Mouse (Mus musculus): Measurements from ENCODE around the gene Ddx47. TPM values are rescaled to one million over a fixed set of nuclear protein-coding genes. Genes with fewer than 3 reads are reported as not detected.

Gene Ddx47
- polyA plus RNA-seq, 1 experiment: 20.2 TPM

- WGBS: 41% methylated on average over 6 of the region's 6 CpGs
- Histone ChIP-seq H3K4me3 (ENCODE audit: low read depth, low read length) (no peak overlapping the region), H3K27me3 (ENCODE audit: control insufficient read depth, insufficient read depth, low read length) (no peaks in the 10 kb centered on the region), H3K4me1 (ENCODE audit: control insufficient read depth, insufficient read depth, insufficient read length, low read length) (peaks cover 15% of the 10 kb centered on the region), H3K27ac (ENCODE audit: insufficient read depth, low read depth, low read length) (0 out of 2 replicates have a peak overlapping the region, but pooled peaks have one; percentile 37), H3K36me3 (ENCODE audit: control insufficient read depth, insufficient read depth, low read length) (no peaks in the 10 kb centered on the region)
- TF ChIP-seq POLR2A (IDR thresholded peaks at IDR 0.05; ENCODE audit: low read depth, low read length) (no peak), CTCF (IDR thresholded peaks at IDR 0.05; ENCODE audit: extremely low read depth, insufficient read length, insufficient replicate concordance, low read depth, low read length) (no peak)
Measured at GRCm38 (mm10) chr6:134990674-134991073, 20.7 kb upstream of the Ddx47 start.

GRCm38 (mm10) chr6:134994031-134994651, 17.3 kb upstream of the Ddx47 start:
- no peak for TF ChIP-seq CTCF (IDR thresholded peaks at IDR 0.05; ENCODE audit: extremely low read depth, insufficient read length, insufficient replicate concordance, low read depth, low read length)
- TF ChIP-seq POLR2A (IDR thresholded peaks at IDR 0.05; ENCODE audit: low read depth, low read length): no peak
- Histone ChIP-seq H3K4me3 (ENCODE audit: low read depth, low read length) (no peak overlapping the region), H3K36me3 (ENCODE audit: control insufficient read depth, insufficient read depth, low read length) (no peaks in the 10 kb centered on the region), H3K4me1 (ENCODE audit: control insufficient read depth, insufficient read depth, insufficient read length, low read length) (peaks cover 15% of the 10 kb centered on the region), H3K27me3 (ENCODE audit: control insufficient read depth, insufficient read depth, low read length) (no peaks in the 10 kb centered on the region), H3K27ac (ENCODE audit: insufficient read depth, low read depth, low read length) (no peak overlapping the region; the same call in 1 of the 2 replicates)
- 36% methylated on average over 12 of the region's 12 CpGs for WGBS

- Histone ChIP-seq H3K4me3 (ENCODE audit: low read depth, low read length) (no peak overlapping the region), H3K36me3 (ENCODE audit: control insufficient read depth, insufficient read depth, low read length) (no peaks in the 10 kb centered on the region)
- no peak for TF ChIP-seq POLR2A (IDR thresholded peaks at IDR 0.05; ENCODE audit: low read depth, low read length)
- TF ChIP-seq CTCF (IDR thresholded peaks at IDR 0.05; ENCODE audit: extremely low read depth, insufficient read length, insufficient replicate concordance, low read depth, low read length): no peak
Measured at GRCm38 (mm10) chr6:134994985-134995384, 16.4 kb upstream of the Ddx47 start.

GRCm38 (mm10) chr6:134996918-134997317, 14.5 kb upstream of the Ddx47 start:
- Histone ChIP-seq H3K27me3 (ENCODE audit: control insufficient read depth, insufficient read depth, low read length) (no peaks in the 10 kb centered on the region), H3K27ac (ENCODE audit: insufficient read depth, low read depth, low read length) (no peak overlapping the region), H3K36me3 (ENCODE audit: control insufficient read depth, insufficient read depth, low read length) (no peaks in the 10 kb centered on the region), H3K4me3 (ENCODE audit: low read depth, low read length) (no peak overlapping the region), H3K4me1 (ENCODE audit: control insufficient read depth, insufficient read depth, insufficient read length, low read length) (peaks cover 8% of the 10 kb centered on the region; the same call in 1 of the 2 replicates)
- TF ChIP-seq CTCF (IDR thresholded peaks at IDR 0.05; ENCODE audit: extremely low read depth, insufficient read length, insufficient replicate concordance, low read depth, low read length) (no peak), POLR2A (IDR thresholded peaks at IDR 0.05; ENCODE audit: low read depth, low read length) (no peak)
- 93% methylated on average over 2 of the region's 2 CpGs for WGBS

More at GRCm38 (mm10) chr6:134994985-134995384, 16.4 kb upstream of the Ddx47 start:
- 85% methylated on average over 8 of the region's 8 CpGs for WGBS
- H3K4me1 ChIP-seq (ENCODE audit: control insufficient read depth, insufficient read depth, insufficient read length, low read length): peaks cover 15% of the 10 kb centered on the region
- no peak overlapping the region for H3K27ac ChIP-seq (ENCODE audit: insufficient read depth, low read depth, low read length)
- no peaks in the 10 kb centered on the region for H3K27me3 ChIP-seq (ENCODE audit: control insufficient read depth, insufficient read depth, low read length)

GRCm38 (mm10) chr6:134998076-134998475, 13.3 kb upstream of the Ddx47 start:
- TF ChIP-seq POLR2A (IDR thresholded peaks at IDR 0.05; ENCODE audit: low read depth, low read length) (no peak), CTCF (IDR thresholded peaks at IDR 0.05; ENCODE audit: extremely low read depth, insufficient read length, insufficient replicate concordance, low read depth, low read length) (no peak)
- H3K4me3 ChIP-seq (ENCODE audit: low read depth, low read length): no peak overlapping the region
- 94% methylated on average over 8 of the region's 8 CpGs for WGBS
- no peaks in the 10 kb centered on the region for H3K27me3 ChIP-seq (ENCODE audit: control insufficient read depth, insufficient read depth, low read length)
- peaks cover 8% of the 10 kb centered on the region; the same call in 1 of the 2 replicates for H3K4me1 ChIP-seq (ENCODE audit: control insufficient read depth, insufficient read depth, insufficient read length, low read length)
- H3K27ac ChIP-seq (ENCODE audit: insufficient read depth, low read depth, low read length): no peak overlapping the region
- H3K36me3 ChIP-seq (ENCODE audit: control insufficient read depth, insufficient read depth, low read length): no peaks in the 10 kb centered on the region

- H3K4me3 ChIP-seq (ENCODE audit: low read depth, low read length): no peak overlapping the region
- H3K4me1 ChIP-seq (ENCODE audit: control insufficient read depth, insufficient read depth, insufficient read length, low read length): peaks cover 7% of the 10 kb centered on the region; the same call in 1 of the 2 replicates
- no peak overlapping the region for H3K27ac ChIP-seq (ENCODE audit: insufficient read depth, low read depth, low read length)
- WGBS: 83% methylated on average over 3 of the region's 3 CpGs
- no peaks in the 10 kb centered on the region for H3K36me3 ChIP-seq (ENCODE audit: control insufficient read depth, insufficient read depth, low read length)
- no peaks in the 10 kb centered on the region for H3K27me3 ChIP-seq (ENCODE audit: control insufficient read depth, insufficient read depth, low read length)
- TF ChIP-seq POLR2A (IDR thresholded peaks at IDR 0.05; ENCODE audit: low read depth, low read length): no peak
- no peak for TF ChIP-seq CTCF (IDR thresholded peaks at IDR 0.05; ENCODE audit: extremely low read depth, insufficient read length, insufficient replicate concordance, low read depth, low read length)
Measured at GRCm38 (mm10) chr6:134998781-134999180, 12.6 kb upstream of the Ddx47 start.

- H3K27me3 ChIP-seq (ENCODE audit: control insufficient read depth, insufficient read depth, low read length): no peaks in the 10 kb centered on the region
- no peaks in the 10 kb centered on the region for H3K4me1 ChIP-seq (ENCODE audit: control insufficient read depth, insufficient read depth, insufficient read length, low read length)
Measured at GRCm38 (mm10) chr6:135000272-135000671, 11.1 kb upstream of the Ddx47 start.

More at GRCm38 (mm10) chr6:135000272-135000671, 11.1 kb upstream of the Ddx47 start:
- Histone ChIP-seq H3K27ac (ENCODE audit: insufficient read depth, low read depth, low read length) (no peak overlapping the region), H3K4me3 (ENCODE audit: low read depth, low read length) (no peak overlapping the region), H3K36me3 (ENCODE audit: control insufficient read depth, insufficient read depth, low read length) (no peaks in the 10 kb centered on the region)
- 70% methylated on average over 4 of the region's 4 CpGs for WGBS
- no peak for TF ChIP-seq CTCF (IDR thresholded peaks at IDR 0.05; ENCODE audit: extremely low read depth, insufficient read length, insufficient replicate concordance, low read depth, low read length)
- no peak for TF ChIP-seq POLR2A (IDR thresholded peaks at IDR 0.05; ENCODE audit: low read depth, low read length)

Measured in small intestine, adult 2 months (tissue).